Comparison of ENCODE assay signal across 8 mouse cellular contexts in genomic region chr7:29905966-29906681, GRCm38 (mm10). TPM values are rescaled to one million over a fixed set of nuclear protein-coding genes. Genes with fewer than 3 reads are reported as not detected.
DNase-seq lines count a peak whose midpoint lies in the region; ATAC-seq lines count a peak whose summit lies in the region.

Gene Zfp27, minus strand, starts transcription at chr7:29906572.

- no peaks in the 10 kb centered on the region for H3K36me3 ChIP-seq in hindbrain, embryonic 11.5 days (ENCODE audit: control insufficient read depth, insufficient read depth, low read length)

- no peaks in the 10 kb centered on the region for H3K9me3 ChIP-seq in hindbrain, embryonic 11.5 days (ENCODE audit: control insufficient read depth, low read length)

- H3K27me3 ChIP-seq in hindbrain, embryonic 11.5 days (ENCODE audit: control insufficient read depth, insufficient read depth, low read length): no peaks in the 10 kb centered on the region

- peak; percentile 94 for DNase-seq in NIH3T3 (ENCODE audit: low read depth)
- DNase-seq in cerebellum, adult 9-11 months: peak; percentile 87
- peak; percentile 67 to 76 for DNase-seq in frontal cortex, adult 2 months (ENCODE audit: extremely low spot score in 1 of 2, low spot score in 1 of 2)
- peak; percentile 92 for DNase-seq in hindbrain, embryonic 11.5 days (ENCODE audit: low spot score)
- peak; percentile 54 to 62 for DNase-seq in layer of hippocampus, postnatal 10 days (ENCODE audit: low spot score in 2 of 2)
- peak; percentile 72 for DNase-seq in lung, postnatal 10 days
- peak; percentile 93 for DNase-seq in retina, adult 2 months (ENCODE audit: low read depth, low spot score)
- peak; percentile 45 to 46 for DNase-seq in thymus, postnatal 36 days

- H3K4me3 ChIP-seq in hindbrain, embryonic 11.5 days (ENCODE audit: low read depth, low read length): peak within 1 kb of the TSS; percentile 48

- WGBS in hindbrain, embryonic 11.5 days: under 1% methylated on average over 22 of the region's 22 CpGs

- H3K27ac ChIP-seq in hindbrain, embryonic 11.5 days (ENCODE audit: low read depth, low read length): peak within 1 kb of the TSS; percentile 98

- peak within 1 kb of the TSS; percentile 50 for H3K4me2 ChIP-seq in hindbrain, embryonic 11.5 days (replicated peaks; ENCODE audit: low read depth, low read length)

- ATAC-seq in hindbrain, embryonic 11.5 days (ENCODE audit: low FRiP score): peak; percentile 85

- H3K9ac ChIP-seq in hindbrain, embryonic 11.5 days (ENCODE audit: low read depth, low read length): peak within 1 kb of the TSS; percentile 65

- peaks cover 4% of the 10 kb centered on the region; the same call in 1 of the 2 replicates for H3K4me1 ChIP-seq in hindbrain, embryonic 11.5 days (replicated peaks; ENCODE audit: control insufficient read depth, insufficient read depth, low read length)

RNA-seq across cellular contexts. Expression of gene Zfp27, which starts in this region (rescaled TPM):
- 11.7 and 12.0 TPM in 2 replicates for polyA plus RNA-seq in frontal cortex, adult 2 months (2012; rRNA removed)
- polyA plus RNA-seq in hindbrain, embryonic 11.5 days (2014; fragmentation: Nextera tagmentation; extraction: Ambion mirVana): 12.8 and 14.4 TPM in 2 replicates
- total RNA-seq in layer of hippocampus, postnatal 10 days (2021): 10 to 100 TPM; 20.0 to 21.3 TPM

Comparison
In these comparisons a context has a peak if more than half of its experiments do, and no peak if none do; other contexts are left out.
1. Peak in every context shown above with its lines: DNase-seq, ATAC-seq, H3K4me3 ChIP-seq and H3K27ac ChIP-seq.